Mouse (Mus musculus) hindbrain, postnatal 0 days (tissue): ENCODE data around the gene Tbxas1. TPM values are rescaled to one million over a fixed set of nuclear protein-coding genes. Genes with fewer than 3 reads are reported as not detected.

Experiments used
- ATAC-seq: fragments of 200-750 bp; cut with Nextera tagmentation; 2 replicates; pipeline ENCODE4 v1.8.0; 2017; ENCODE audit warnings: mild to moderate bottlenecking, moderate TSS enrichment, moderate library complexity
- DNase-seq: peaks from one replicate; pipeline ENCODE4 v3.0.0-alpha.2; 2015; ENCODE audit warnings: low spot score
- H3K27ac ChIP-seq: fragments of 300-500 bp; sonication (generic); 2 replicates; pipeline ENCODE4 v1.5.1; 2014; ENCODE audit warnings: mild to moderate bottlenecking
- H3K27me3 ChIP-seq: fragments of 300-500 bp; sonication (generic); 2 replicates; pipeline ENCODE4 v1.6.1; 2014; ENCODE audit warnings: low read length, mixed read lengths; ENCODE audit not compliant: insufficient read depth
- H3K36me3 ChIP-seq: fragments of 300-500 bp; sonication (generic); 2 replicates; pipeline ENCODE4 v1.6.1; 2014; ENCODE audit warnings: low read length, mixed read lengths; ENCODE audit not compliant: insufficient read depth
- H3K4me1 ChIP-seq: fragments of 300-500 bp; sonication (generic); 2 replicates; pipeline ENCODE4 v1.6.1; 2014; ENCODE audit warnings: antibody characterized with exemption, low read length, mixed read lengths; ENCODE audit not compliant: insufficient read depth
- H3K4me2 ChIP-seq: fragments of 300-500 bp; sonication (generic); 2 replicates; pipeline ENCODE4 v1.6.1; 2014; ENCODE audit warnings: low read depth, mild to moderate bottlenecking, low read length, moderate library complexity, mixed read lengths
- H3K4me3 ChIP-seq: fragments of 300-500 bp; sonication (generic); 2 replicates; pipeline ENCODE4 v1.5.1; 2014; ENCODE audit warnings: low read length
- H3K9ac ChIP-seq: fragments of 300-500 bp; sonication (generic); replicated peaks from 2 replicates; pipeline ENCODE4 v1.6.1; 2014; ENCODE audit warnings: mild to moderate bottlenecking, low read length, moderate library complexity, mixed read lengths
- H3K9me3 ChIP-seq: fragments of 300-500 bp; sonication (generic); 2 replicates; pipeline ENCODE4 v1.6.1; 2016; ENCODE audit warnings: low read length, mixed read lengths
- CTCF ChIP-seq: IDR thresholded peaks from 2 replicates; pipeline ENCODE4 v1.5.1; 2016; ENCODE audit warnings: antibody characterized with exemption, control low read depth, low read depth
- WGBS: fragments of 180-500 bp; shearing (Covaris S2); extraction: QIAGEN DNeasy Blood & Tissue Kit; methylation state at CpG from one replicate; pipeline ENCODE4 v1.1.7; 2014; 5-methylcytosine and 5-hydroxymethylcytosine counted together
- polyA plus RNA-seq: library from polyadenylated mRNA; unstranded; fragments of >200 nt; fragmentation: Nextera tagmentation; extraction: Ambion mirVana; gene quantifications from 2 replicates; pipeline ENCODE4 v1.2.1, GENCODE M21; 2015
- total RNA-seq: library from RNA; depleted of rRNA; stranded (reverse); fragments of >200 nt; gene quantifications from 2 replicates; pipeline ENCODE4 v1.2.3, GENCODE M21; 2014

The Tbxas1 gene
- total and polyA plus RNA-seq, 2 experiments from 2014 or later: 2.1 to 4.3 TPM

DNA sequence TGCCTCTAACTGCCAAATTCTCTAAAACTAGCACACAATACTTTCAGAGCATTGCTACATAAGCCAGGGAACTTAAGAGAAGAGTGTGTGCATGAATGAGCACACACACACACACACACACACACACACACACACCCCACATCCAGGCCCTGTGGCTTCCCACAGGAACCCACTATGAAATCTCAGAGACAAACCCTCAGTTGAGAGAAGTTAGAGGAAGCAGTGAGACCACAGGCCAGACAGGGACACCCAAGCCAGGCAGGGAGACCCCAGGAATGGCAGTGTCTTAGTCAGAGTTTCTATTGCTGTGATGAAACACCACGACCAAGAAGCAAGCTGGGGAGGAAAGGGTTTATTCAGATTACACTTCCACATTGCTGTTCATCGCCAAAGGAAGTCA is 188.3 kb downstream of the Tbxas1 start:
- no peak for TF ChIP-seq CTCF
- H3K27ac ChIP-seq: no peak overlapping the region
- ATAC-seq: no peak
- no peaks in the 10 kb centered on the region for H3K36me3 ChIP-seq
- H3K9me3 ChIP-seq: no peaks in the 10 kb centered on the region
- no peaks in the 10 kb centered on the region for H3K27me3 ChIP-seq
- WGBS: 56% methylated on average over 2 of the region's 2 CpGs
- H3K4me3 ChIP-seq: no peak overlapping the region
- H3K9ac ChIP-seq: no peak overlapping the region
- no peaks in the 10 kb centered on the region for H3K4me1 ChIP-seq
- DNase-seq: no peak
- H3K4me2 ChIP-seq: no peak overlapping the region

DNA sequence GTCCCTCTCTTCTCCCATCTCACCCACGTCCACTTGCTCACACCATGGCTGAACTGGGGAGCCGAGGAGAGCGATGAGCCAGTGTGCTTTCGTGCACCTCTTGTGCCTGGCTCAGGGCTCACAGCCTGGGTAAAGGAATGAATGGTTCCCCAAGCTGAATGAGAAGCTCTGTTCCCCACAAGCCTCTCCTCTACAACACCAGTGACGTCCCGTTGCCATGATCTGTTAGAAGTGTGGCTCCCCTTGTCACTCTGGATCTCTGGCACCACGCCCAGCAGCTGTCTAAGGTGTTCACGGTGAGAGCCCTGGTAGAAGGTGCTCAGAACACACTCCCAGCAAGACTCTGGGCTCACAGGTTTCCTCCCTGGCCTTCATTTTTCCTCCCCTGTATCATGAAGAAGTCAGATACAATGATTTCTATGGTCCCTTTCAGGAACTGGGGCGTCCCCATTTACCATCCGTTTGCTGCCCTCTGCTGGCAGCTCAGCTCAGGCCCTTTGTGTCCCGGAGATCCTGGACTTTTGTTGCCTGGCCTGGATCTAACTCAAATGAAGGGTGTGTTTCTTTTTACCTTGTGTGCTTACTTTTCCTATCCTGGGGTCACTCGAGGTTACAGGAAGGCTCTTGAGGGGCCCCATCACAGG is 191.9 kb downstream of the Tbxas1 start:
- H3K27me3 ChIP-seq: no peaks in the 10 kb centered on the region
- WGBS: 38% methylated on average over 12 of the region's 12 CpGs

DNA sequence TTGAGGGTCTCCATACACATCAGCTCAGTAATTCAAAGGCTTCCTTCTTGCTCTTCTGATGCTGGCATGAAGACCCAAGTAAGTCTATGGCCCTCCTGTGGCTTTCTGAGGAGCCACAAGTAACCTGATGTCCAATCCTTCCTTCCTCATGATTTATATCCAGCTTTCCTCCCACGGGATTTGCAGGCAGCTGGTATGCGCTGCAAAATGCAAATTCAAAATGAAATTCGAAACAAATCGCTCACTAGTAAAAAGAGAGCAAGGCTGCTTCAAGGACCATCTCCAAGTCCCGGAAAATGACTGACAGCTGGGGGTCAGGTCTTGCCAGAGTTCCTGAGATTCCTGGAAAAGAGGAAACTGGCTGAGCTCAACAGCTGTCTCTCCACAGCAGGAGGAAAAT is 197.5 kb downstream of the Tbxas1 start:
- DNase-seq: peak; percentile 28
- Histone ChIP-seq H3K27ac (no peak overlapping the region), H3K27me3 (no peaks in the 10 kb centered on the region), H3K9me3 (no peaks in the 10 kb centered on the region), H3K4me1 (no peaks in the 10 kb centered on the region), H3K9ac (no peak overlapping the region), H3K36me3 (no peaks in the 10 kb centered on the region), H3K4me2 (no peak overlapping the region), H3K4me3 (no peak overlapping the region)
- WGBS: 38% methylated on average over 5 of the region's 5 CpGs
- ATAC-seq: no peak
- TF ChIP-seq CTCF: no peak

More for the DNA sequence above, 191.9 kb downstream of the Tbxas1 start:
- no peaks in the 10 kb centered on the region for H3K36me3 ChIP-seq
- H3K9ac ChIP-seq: no peak overlapping the region
- DNase-seq (peak; percentile 93), ATAC-seq (peak; percentile 75)
- peak; percentile 96 for TF ChIP-seq CTCF
- H3K4me1 ChIP-seq: no peaks in the 10 kb centered on the region
- no peak overlapping the region for H3K4me3 ChIP-seq
- H3K9me3 ChIP-seq: no peaks in the 10 kb centered on the region
- no peak overlapping the region for H3K4me2 ChIP-seq
- peak overlapping the region; percentile 20; the same call in 1 of the 2 replicates for H3K27ac ChIP-seq

DNA sequence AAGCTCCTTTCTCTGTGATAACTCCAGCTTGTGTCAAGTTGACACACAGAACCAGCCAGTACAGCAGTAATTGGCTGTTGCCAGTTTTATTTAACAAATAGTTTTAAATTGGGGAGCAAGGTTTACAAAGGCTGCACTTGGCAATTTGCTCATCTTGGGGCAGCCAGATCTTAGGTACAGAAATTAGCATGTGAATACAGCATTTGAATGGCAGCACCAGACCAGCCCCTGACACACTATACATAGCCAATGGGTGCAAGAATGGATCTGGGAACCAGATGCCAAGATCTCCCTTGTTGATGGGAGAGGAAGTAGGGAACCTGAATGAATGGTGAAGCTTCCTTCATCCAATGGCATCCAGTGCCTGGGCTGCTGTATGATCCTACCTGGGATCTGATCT is 199.0 kb downstream of the Tbxas1 start:
- Histone ChIP-seq H3K4me3 (no peak overlapping the region), H3K4me2 (no peak overlapping the region), H3K9ac (no peak overlapping the region), H3K4me1 (no peaks in the 10 kb centered on the region), H3K9me3 (no peaks in the 10 kb centered on the region), H3K36me3 (no peaks in the 10 kb centered on the region), H3K27me3 (no peaks in the 10 kb centered on the region), H3K27ac (no peak overlapping the region)
- DNase-seq (no peak), ATAC-seq (no peak)
- TF ChIP-seq CTCF: no peak

DNA sequence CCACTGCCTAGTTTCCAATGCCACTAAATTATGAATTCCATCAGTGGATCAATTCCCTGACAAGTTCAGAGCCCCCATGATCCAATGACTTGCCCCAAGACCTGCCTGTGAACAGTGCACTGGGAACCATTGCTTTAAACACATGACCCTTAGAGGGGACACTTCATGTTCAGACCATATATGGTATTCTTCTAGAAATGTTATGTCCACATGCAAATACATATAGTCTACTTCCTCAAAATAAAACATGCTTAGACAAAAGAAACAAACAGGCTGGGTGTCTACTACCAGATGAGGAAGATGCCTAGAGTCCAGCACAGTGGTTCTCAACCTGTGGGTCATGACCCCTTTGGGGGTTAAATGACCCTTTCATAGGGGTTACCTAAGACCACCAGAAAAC is 201.3 kb downstream of the Tbxas1 start:
- no peak for TF ChIP-seq CTCF
- no peak overlapping the region for H3K27ac ChIP-seq
- no peak overlapping the region for H3K4me2 ChIP-seq
- no peak overlapping the region for H3K4me3 ChIP-seq
- H3K4me1 ChIP-seq: no peaks in the 10 kb centered on the region
- no peaks in the 10 kb centered on the region for H3K36me3 ChIP-seq
- DNase-seq (no peak), ATAC-seq (no peak)
- no peaks in the 10 kb centered on the region for H3K9me3 ChIP-seq
- H3K27me3 ChIP-seq: no peaks in the 10 kb centered on the region
- no peak overlapping the region for H3K9ac ChIP-seq

DNA sequence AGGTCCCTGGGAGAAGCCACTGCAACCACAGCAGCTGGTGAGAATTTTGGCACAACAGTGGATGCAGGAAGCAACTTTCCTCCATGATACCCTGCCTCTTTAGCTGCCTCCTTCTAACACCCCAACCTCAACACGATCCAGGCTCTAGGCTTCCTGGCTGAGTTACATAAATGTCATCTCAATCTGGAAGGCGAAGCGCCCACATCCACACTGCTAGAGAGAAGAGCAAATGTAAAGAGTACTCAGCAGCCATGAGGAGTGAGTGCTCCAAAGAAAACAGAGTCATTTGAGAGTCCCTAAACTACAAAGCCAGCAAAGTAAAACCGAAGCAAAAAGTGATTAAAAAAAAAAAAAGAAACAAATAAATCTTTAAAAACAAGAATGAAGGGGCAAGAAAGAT is 229.4 kb downstream of the Tbxas1 start:
- Histone ChIP-seq H3K27ac (no peak overlapping the region), H3K4me1 (no peaks in the 10 kb centered on the region), H3K4me2 (no peak overlapping the region), H3K9me3 (no peaks in the 10 kb centered on the region), H3K9ac (no peak overlapping the region), H3K27me3 (no peaks in the 10 kb centered on the region), H3K4me3 (no peak overlapping the region), H3K36me3 (no peaks in the 10 kb centered on the region)
- no peak for ATAC-seq
- 80% methylated on average over 4 of the region's 4 CpGs for WGBS
- DNase-seq: no peak
- no peak for TF ChIP-seq CTCF

DNA sequence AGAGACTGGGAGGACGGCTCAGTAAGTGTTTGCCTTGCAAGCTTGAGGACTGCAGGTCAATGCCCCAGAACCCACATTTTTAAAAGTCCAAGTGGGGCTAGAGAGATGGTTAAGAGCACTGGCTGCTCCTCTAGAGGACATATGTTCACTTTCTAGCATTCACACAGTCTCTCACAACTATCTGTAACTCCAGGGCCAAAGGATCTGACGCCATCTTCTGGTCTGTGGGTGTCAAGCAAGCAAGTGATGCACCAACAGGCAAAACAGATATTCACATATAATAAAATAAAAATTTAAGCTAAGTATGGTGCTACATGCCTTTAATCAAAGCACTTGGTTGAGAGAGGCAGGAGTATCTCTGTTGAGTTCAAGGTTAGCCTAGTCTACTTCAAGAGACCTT is 231.6 kb downstream of the Tbxas1 start:
- Histone ChIP-seq H3K36me3 (no peaks in the 10 kb centered on the region), H3K9me3 (no peaks in the 10 kb centered on the region), H3K4me1 (no peaks in the 10 kb centered on the region), H3K27ac (no peak overlapping the region), H3K4me2 (no peak overlapping the region), H3K27me3 (no peaks in the 10 kb centered on the region), H3K4me3 (no peak overlapping the region), H3K9ac (no peak overlapping the region)
- peak; percentile 9 for DNase-seq
- no peak for ATAC-seq
- WGBS: 63% methylated on average over 2 of the region's 2 CpGs
- peak; percentile 38 for TF ChIP-seq CTCF
